Mouse (Mus musculus) ovary, postnatal 10 days (tissue): ENCODE measurements around the gene Ap3s2.

Source experiments
- DNase-seq: peaks from one replicate; pipeline ENCODE4 v3.0.0; 2022; ENCODE audit warnings: low spot score

Gene Ap3s2

DNA sequence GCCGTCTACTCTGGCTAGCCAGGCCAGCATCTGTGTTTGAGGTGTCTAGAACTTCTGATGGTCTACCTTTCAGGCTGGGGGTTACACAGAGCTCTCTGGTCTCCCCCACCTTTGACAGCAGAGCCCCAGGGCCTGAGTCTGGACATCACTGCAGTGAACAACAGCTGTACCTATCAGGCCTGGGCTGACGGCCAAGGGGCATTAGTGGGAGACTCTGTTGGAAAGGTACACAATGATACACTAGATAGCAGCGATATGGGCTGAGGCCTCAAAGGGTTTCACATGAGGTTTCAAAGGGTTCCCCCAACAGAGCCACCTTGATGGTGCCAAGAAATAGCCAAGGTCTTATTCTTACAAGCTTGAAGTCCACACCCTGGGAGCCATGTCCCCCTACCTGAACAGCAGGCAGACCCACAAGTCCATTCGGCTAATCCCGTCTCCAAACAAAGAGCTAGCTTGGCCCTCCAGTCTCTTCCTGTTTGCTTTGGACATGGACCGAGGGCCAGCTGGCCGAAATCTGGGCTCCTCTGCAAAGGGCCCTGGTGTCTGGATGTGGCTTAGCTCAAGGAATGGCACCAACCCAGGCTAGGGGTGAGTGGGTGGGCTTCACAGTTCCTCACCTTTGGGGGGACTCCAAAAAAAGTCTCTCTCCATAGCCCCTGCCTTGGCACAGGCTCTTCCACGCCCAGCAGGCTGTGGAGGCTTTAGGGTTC, 76.2 kb downstream of the Ap3s2 start:
- no peak for DNase-seq

- no peak for DNase-seq
Measured at GRCm38 (mm10) chr7:79842163-79842562, 78.3 kb downstream of the Ap3s2 start.

GRCm38 (mm10) chr7:79837247-79837646, 83.2 kb downstream of the Ap3s2 start:
- no peak for DNase-seq

GRCm38 (mm10) chr7:79835196-79835595, 85.3 kb downstream of the Ap3s2 start:
- DNase-seq: no peak

DNA sequence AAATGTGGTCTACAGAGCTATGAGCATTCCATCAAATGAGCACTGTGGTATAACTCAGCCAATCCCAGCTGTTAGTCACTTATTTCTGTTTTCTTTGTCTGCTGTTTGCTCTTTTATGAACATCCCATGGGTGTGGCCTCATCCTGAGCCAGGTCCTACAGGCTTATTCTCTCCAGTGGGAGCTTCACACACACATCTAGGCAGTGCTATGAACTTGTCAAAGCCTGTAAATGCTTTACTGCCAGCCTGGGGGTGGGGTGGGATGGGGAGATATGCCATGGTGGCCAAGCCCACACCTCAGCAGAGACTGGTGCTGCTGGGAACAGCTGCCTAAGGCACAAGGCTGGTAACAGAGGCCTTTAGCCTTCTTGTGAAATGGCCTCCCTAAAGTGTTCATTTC, 87.5 kb downstream of the Ap3s2 start:
- no peak for DNase-seq

GRCm38 (mm10) chr7:79831585-79831984, 88.9 kb downstream of the Ap3s2 start:
- DNase-seq: no peak

DNA sequence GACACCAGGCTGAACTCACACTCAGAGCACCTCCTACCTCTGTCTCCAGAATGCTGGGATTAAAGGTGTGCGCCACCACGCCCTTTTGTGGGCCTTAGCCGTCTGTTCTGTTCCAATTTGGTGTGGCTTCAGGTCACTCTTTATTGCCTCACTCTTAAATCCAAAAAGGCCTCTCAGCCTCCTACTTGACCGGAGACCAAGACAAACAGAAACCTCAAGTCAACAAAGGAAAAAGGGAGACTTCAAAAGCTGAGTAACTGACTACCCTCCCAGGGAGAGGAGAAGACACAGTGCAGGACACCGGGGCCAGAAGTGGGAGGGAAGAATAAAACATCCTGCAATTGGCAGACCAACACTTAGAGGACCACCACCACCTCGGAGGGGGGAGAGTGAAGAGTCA, 89.3 kb downstream of the Ap3s2 start:
- DNase-seq: no peak

DNA sequence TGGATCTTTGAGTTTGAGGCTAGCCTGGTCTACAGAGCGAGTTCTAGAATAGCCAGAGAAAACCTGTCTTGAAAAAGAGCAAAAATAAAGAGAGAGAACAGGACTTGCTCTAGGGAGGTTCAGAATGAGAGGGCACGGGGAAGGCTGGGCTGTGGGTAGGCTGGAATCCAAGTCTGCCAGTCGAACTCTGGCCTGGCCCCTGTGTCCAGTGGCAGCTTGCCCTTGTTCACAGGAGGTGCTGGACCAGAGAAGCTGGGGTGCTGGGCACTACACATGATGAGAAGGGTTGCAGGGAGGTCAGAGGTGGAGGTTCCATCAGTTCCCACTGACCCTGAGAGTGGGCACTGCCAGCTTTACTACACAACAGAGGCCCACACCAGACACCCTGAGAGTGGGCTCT, 92.1 kb downstream of the Ap3s2 start:
- DNase-seq: no peak
